Mouse (Mus musculus): ENCODE results near the gene Rnf144a.

GRCm38 (mm10) chr12:26386947-26387346 is 28.1 kb downstream of the Rnf144a start:
- TF ChIP-seq CTCF (conservative IDR thresholded peaks at IDR 0.05; ENCODE audit: low read length) (no peak), NANOG (IDR thresholded peaks at IDR 0.05; ENCODE audit: borderline replicate concordance, low read length) (no peak), POU5F1 (IDR thresholded peaks at IDR 0.05; ENCODE audit: borderline replicate concordance, low read length) (no peak)
